In the genomic region with DNA sequence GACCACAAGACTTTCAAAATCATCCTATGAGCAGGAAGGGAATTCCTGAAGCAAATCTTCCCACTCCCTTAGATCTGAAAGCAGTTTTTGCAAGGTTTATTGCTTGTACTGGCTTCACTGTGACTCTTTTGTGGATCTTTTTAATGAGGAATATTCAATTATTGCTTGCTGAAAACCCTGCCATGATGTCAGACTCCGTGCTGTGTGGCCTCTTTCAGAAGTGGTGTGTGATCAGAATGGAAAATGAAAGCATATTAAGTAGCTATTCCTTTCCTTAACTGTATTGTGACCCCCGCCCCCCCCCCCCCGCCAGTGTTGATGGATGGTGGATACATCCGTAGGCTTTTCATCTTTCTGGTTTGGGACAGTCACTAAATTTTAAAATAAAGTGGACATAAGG, we compare ENCODE assay signal across 15 mouse cellular contexts.
"Had no signal": no experiment of that assay in that cellular context is flagged by ENCODE, and none has a peak within 500 bp of the region (broad histone marks: within the 10 kb centered on the region; RNA-seq: fewer than 3 reads in every experiment).

No protein-coding gene starts in this region.

- H3K4me3 ChIP-seq: limb, embryonic 15.5 days; liver, embryonic 13.5 days; lung, embryonic 15.5 days; megakaryocyte, embryonic 14.5 days; midbrain, embryonic 12.5 days had no signal

- H3K4me1 ChIP-seq: limb, embryonic 15.5 days; liver, embryonic 13.5 days; lung, embryonic 15.5 days; megakaryocyte, embryonic 14.5 days had no signal

- H3K4me2 ChIP-seq: limb, embryonic 15.5 days; liver, embryonic 13.5 days; lung, embryonic 15.5 days; midbrain, embryonic 12.5 days had no signal

- H3K27ac ChIP-seq: kidney, postnatal 0 days; limb, embryonic 15.5 days; liver, embryonic 13.5 days; lung, embryonic 15.5 days; macrophage; midbrain, embryonic 12.5 days had no signal

- H3K9ac ChIP-seq: limb, embryonic 15.5 days; liver, embryonic 13.5 days; liver, postnatal 0 days; lung, embryonic 15.5 days; midbrain, embryonic 12.5 days had no signal

- H3K9me3 ChIP-seq: limb, embryonic 15.5 days; liver, embryonic 13.5 days; lung, embryonic 15.5 days; midbrain, embryonic 12.5 days had no signal

- ATAC-seq: liver, postnatal 0 days had no signal

- H3K36me3 ChIP-seq: limb, embryonic 15.5 days; liver, embryonic 13.5 days; lung, embryonic 15.5 days; midbrain, embryonic 12.5 days had no signal

- DNase-seq: kidney, adult 9 months; kidney, postnatal 36 days; layer of hippocampus, adult 9-11 months; layer of hippocampus, postnatal 36 days; liver, embryonic 13.5 days; liver, postnatal 0 days; lung, postnatal 14 days; right cerebral cortex, postnatal 14 days; thymus, postnatal 36 days had no signal

- H3K27me3 ChIP-seq: limb, embryonic 15.5 days; liver, embryonic 13.5 days; lung, embryonic 15.5 days; megakaryocyte, embryonic 14.5 days; midbrain, embryonic 12.5 days had no signal
